16 mouse cellular contexts compared by ENCODE assay signal in the genomic region with DNA sequence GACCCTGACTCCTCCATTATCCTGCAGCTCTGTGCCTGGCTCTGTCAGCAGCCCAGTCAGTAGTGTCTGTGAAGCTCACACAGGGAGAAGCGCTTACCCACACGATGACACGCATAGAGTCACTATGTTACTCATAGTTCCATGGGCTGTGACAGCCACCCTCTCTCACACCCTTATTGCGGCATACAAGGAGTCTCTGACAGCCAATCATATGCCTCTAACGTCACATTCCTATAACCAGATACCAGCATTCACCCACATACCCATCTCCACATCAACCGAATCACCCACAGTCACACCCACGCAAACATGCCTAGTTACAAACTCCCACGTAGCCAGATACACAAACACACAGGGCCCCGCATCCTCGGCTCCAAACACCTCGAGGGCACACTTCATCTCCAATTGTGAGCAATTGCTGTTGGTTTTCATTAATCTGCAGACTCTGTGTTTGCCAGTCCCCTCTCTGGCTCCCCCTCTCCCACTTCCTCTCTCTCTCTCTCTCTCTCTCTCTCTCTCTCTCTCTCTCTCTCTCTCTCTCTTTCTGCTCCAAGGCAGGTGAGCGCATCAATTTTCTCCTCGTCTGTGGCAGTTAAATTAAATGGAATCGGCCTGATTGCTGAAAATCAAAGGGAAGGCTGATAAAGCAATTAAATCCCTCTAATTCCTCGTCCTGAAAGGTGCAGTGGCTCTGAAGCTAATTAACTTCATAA. TPM values are rescaled to one million over a fixed set of nuclear protein-coding genes. Genes with fewer than 3 reads are reported as not detected.
DNase-seq lines count a peak whose midpoint lies in the region; ATAC-seq and TF ChIP-seq lines count a peak whose summit lies in the region.
"Had no signal": no experiment of that assay in that cellular context is flagged by ENCODE, and none has a peak within 500 bp of the region (broad histone marks: within the 10 kb centered on the region; RNA-seq: fewer than 3 reads in every experiment).

No protein-coding gene starts in this region.

- no peak for DNase-seq in hindbrain, embryonic 14.5 days (ENCODE audit: low spot score)
- DNase-seq in hindbrain, embryonic 10.5 days (ENCODE audit: low spot score) = no peak
- peak; percentile 38 for DNase-seq in midbrain, postnatal 0 days (ENCODE audit: low spot score)
- DNase-seq in left cerebral cortex, postnatal 14 days (ENCODE audit: low spot score in 2 of 2) = no peak
- DNase-seq: cerebellum, postnatal 10 days; embryo, embryonic 11 days; heart, postnatal 4 days; lung, embryonic 14.5 days had no signal

- no peak overlapping the region for H3K9ac ChIP-seq in hindbrain, embryonic 14.5 days
- H3K9ac ChIP-seq in midbrain, postnatal 0 days (replicated peaks; ENCODE audit: low read length, poor library complexity, severe bottlenecking) = no peak overlapping the region
- no peak overlapping the region for H3K9ac ChIP-seq in midbrain, embryonic 15.5 days
- H3K9ac ChIP-seq in hindbrain, embryonic 16.5 days (ENCODE audit: low read depth, low read length) = no peak overlapping the region
- no peak overlapping the region for H3K9ac ChIP-seq in neural tube, embryonic 14.5 days (replicated peaks; ENCODE audit: low read depth, low read length)
- H3K9ac ChIP-seq: embryonic facial prominence, embryonic 15.5 days; heart, embryonic 13.5 days; liver, embryonic 12.5 days; lung, embryonic 14.5 days had no signal

- no peak overlapping the region for H3K4me2 ChIP-seq in hindbrain, embryonic 14.5 days (replicated peaks)
- no peak overlapping the region for H3K4me2 ChIP-seq in midbrain, postnatal 0 days (ENCODE audit: low read depth, low read length, poor library complexity, severe bottlenecking)
- H3K4me2 ChIP-seq in midbrain, embryonic 15.5 days = no peak overlapping the region
- H3K4me2 ChIP-seq in hindbrain, embryonic 16.5 days (ENCODE audit: low read length) = no peak overlapping the region
- no peak overlapping the region for H3K4me2 ChIP-seq in neural tube, embryonic 14.5 days (ENCODE audit: low read depth, low read length)
- H3K4me2 ChIP-seq: embryonic facial prominence, embryonic 15.5 days; heart, embryonic 13.5 days; liver, embryonic 12.5 days; lung, embryonic 14.5 days had no signal

- H3K36me3 ChIP-seq in hindbrain, embryonic 14.5 days (replicated peaks; ENCODE audit: control insufficient read depth, insufficient read depth) = no peaks in the 10 kb centered on the region
- H3K36me3 ChIP-seq in hindbrain, embryonic 10.5 days = no peaks in the 10 kb centered on the region
- no peaks in the 10 kb centered on the region for H3K36me3 ChIP-seq in midbrain, postnatal 0 days (ENCODE audit: insufficient read depth, low read length)
- no peaks in the 10 kb centered on the region for H3K36me3 ChIP-seq in midbrain, embryonic 15.5 days (replicated peaks)
- H3K36me3 ChIP-seq in hindbrain, embryonic 16.5 days (ENCODE audit: control insufficient read depth, insufficient read depth, low read length) = no peaks in the 10 kb centered on the region
- no peaks in the 10 kb centered on the region for H3K36me3 ChIP-seq in neural tube, embryonic 14.5 days (ENCODE audit: control insufficient read depth, insufficient read depth, low read length)
- H3K36me3 ChIP-seq: embryonic facial prominence, embryonic 15.5 days; forebrain, embryonic 10.5 days; heart, embryonic 13.5 days; liver, embryonic 12.5 days had no signal

- no peak overlapping the region for H3K4me3 ChIP-seq in hindbrain, embryonic 14.5 days (replicated peaks; ENCODE audit: low read length)
- no peak overlapping the region for H3K4me3 ChIP-seq in hindbrain, embryonic 10.5 days
- H3K4me3 ChIP-seq in midbrain, postnatal 0 days (ENCODE audit: low read depth, low read length) = no peak overlapping the region
- H3K4me3 ChIP-seq in midbrain, embryonic 15.5 days = no peak overlapping the region
- no peak overlapping the region for H3K4me3 ChIP-seq in hindbrain, embryonic 16.5 days (ENCODE audit: low read length)
- H3K4me3 ChIP-seq in neural tube, embryonic 14.5 days (ENCODE audit: low read depth, low read length) = no peak overlapping the region
- H3K4me3 ChIP-seq: embryonic facial prominence, embryonic 15.5 days; forebrain, embryonic 10.5 days; heart, embryonic 13.5 days; liver, embryonic 12.5 days had no signal

- H3K27ac ChIP-seq in hindbrain, embryonic 14.5 days = peak overlapping the region; percentile 69
- H3K27ac ChIP-seq in hindbrain, embryonic 10.5 days = no peak overlapping the region
- no peak overlapping the region; the same call in 1 of the 2 replicates for H3K27ac ChIP-seq in midbrain, postnatal 0 days (ENCODE audit: low read depth, low read length)
- no peak overlapping the region for H3K27ac ChIP-seq in midbrain, embryonic 15.5 days
- peak overlapping the region; percentile 42; the same call in 1 of the 2 replicates for H3K27ac ChIP-seq in hindbrain, embryonic 16.5 days (ENCODE audit: low read depth, low read length)
- peak overlapping the region; percentile 35 for H3K27ac ChIP-seq in neural tube, embryonic 14.5 days (ENCODE audit: low read depth, low read length)
- H3K27ac ChIP-seq: embryonic facial prominence, embryonic 15.5 days; forebrain, embryonic 10.5 days; heart, embryonic 13.5 days; liver, embryonic 12.5 days had no signal

- 0 out of 2 replicates have a peak, but pooled peaks cover 5% of the 10 kb centered on the region for H3K27me3 ChIP-seq in hindbrain, embryonic 14.5 days (ENCODE audit: control insufficient read depth, insufficient read depth, low read length)
- peaks cover 47% of the 10 kb centered on the region for H3K27me3 ChIP-seq in hindbrain, embryonic 10.5 days (ENCODE audit: insufficient read depth, poor library complexity, severe bottlenecking)
- H3K27me3 ChIP-seq in midbrain, postnatal 0 days (ENCODE audit: insufficient read depth, low read length) = peaks cover 3% of the 10 kb centered on the region; the same call in 1 of the 2 replicates
- peaks cover 14% of the 10 kb centered on the region for H3K27me3 ChIP-seq in midbrain, embryonic 15.5 days (replicated peaks)
- no peaks in the 10 kb centered on the region for H3K27me3 ChIP-seq in hindbrain, embryonic 16.5 days (replicated peaks; ENCODE audit: control insufficient read depth, insufficient read depth, low read length)
- H3K27me3 ChIP-seq in neural tube, embryonic 14.5 days (ENCODE audit: control insufficient read depth, insufficient read depth, low read length) = 0 out of 2 replicates have a peak, but pooled peaks cover 2% of the 10 kb centered on the region

- WGBS in hindbrain, embryonic 14.5 days = 57% methylated on average over 15 of the region's 15 CpGs
- 70% methylated on average over 15 of the region's 15 CpGs for WGBS in hindbrain, embryonic 10.5 days
- WGBS in midbrain, postnatal 0 days = 51% methylated on average over 15 of the region's 15 CpGs
- WGBS in midbrain, embryonic 15.5 days = 55% methylated on average over 15 of the region's 15 CpGs
- WGBS in hindbrain, embryonic 16.5 days = 54% methylated on average over 15 of the region's 15 CpGs
- 54% methylated on average over 15 of the region's 15 CpGs for WGBS in neural tube, embryonic 14.5 days

- intact Hi-C loops in left cerebral cortex, postnatal 14 days (cut with DNase I) = no loop called here

- no peak for TF ChIP-seq CTCF in midbrain, postnatal 0 days (IDR thresholded peaks at IDR 0.05)

- H3K4me1 ChIP-seq in hindbrain, embryonic 14.5 days (replicated peaks; ENCODE audit: control insufficient read depth, insufficient read depth, low read length) = peaks cover 6% of the 10 kb centered on the region; the same call in 1 of the 2 replicates
- 0 out of 2 replicates have a peak, but pooled peaks cover 3% of the 10 kb centered on the region for H3K4me1 ChIP-seq in hindbrain, embryonic 10.5 days (replicated peaks)
- H3K4me1 ChIP-seq in midbrain, postnatal 0 days (ENCODE audit: insufficient read depth, low read length) = no peaks in the 10 kb centered on the region
- peaks cover 2% of the 10 kb centered on the region; the same call in 1 of the 2 replicates for H3K4me1 ChIP-seq in midbrain, embryonic 15.5 days
- no peaks in the 10 kb centered on the region for H3K4me1 ChIP-seq in hindbrain, embryonic 16.5 days (ENCODE audit: control insufficient read depth, insufficient read depth, low read depth, low read length)
- 0 out of 2 replicates have a peak, but pooled peaks cover 4% of the 10 kb centered on the region for H3K4me1 ChIP-seq in neural tube, embryonic 14.5 days (ENCODE audit: control insufficient read depth, insufficient read depth, low read length)
- H3K4me1 ChIP-seq: embryonic facial prominence, embryonic 15.5 days; heart, embryonic 13.5 days; liver, embryonic 12.5 days had no signal

- no peaks in the 10 kb centered on the region for H3K9me3 ChIP-seq in hindbrain, embryonic 14.5 days (ENCODE audit: control insufficient read depth, low read length)
- H3K9me3 ChIP-seq in hindbrain, embryonic 10.5 days = no peaks in the 10 kb centered on the region
- no peaks in the 10 kb centered on the region for H3K9me3 ChIP-seq in midbrain, postnatal 0 days (ENCODE audit: low read length)
- H3K9me3 ChIP-seq in midbrain, embryonic 15.5 days = no peaks in the 10 kb centered on the region
- H3K9me3 ChIP-seq in hindbrain, embryonic 16.5 days (ENCODE audit: control insufficient read depth, low read length) = no peaks in the 10 kb centered on the region
- no peaks in the 10 kb centered on the region for H3K9me3 ChIP-seq in neural tube, embryonic 14.5 days (ENCODE audit: control insufficient read depth, low read length)
- H3K9me3 ChIP-seq: embryonic facial prominence, embryonic 15.5 days; forebrain, embryonic 10.5 days; heart, embryonic 13.5 days; liver, embryonic 12.5 days had no signal

- peak; percentile 51; the same call in 1 of the 2 replicates for ATAC-seq in hindbrain, embryonic 14.5 days (ENCODE audit: low FRiP score)
- ATAC-seq in midbrain, postnatal 0 days (ENCODE audit: low FRiP score) = no peak
- ATAC-seq in midbrain, embryonic 15.5 days (replicated peaks) = no peak
- ATAC-seq in hindbrain, embryonic 16.5 days = 0 out of 2 replicates have a peak, but pooled peaks have one; percentile 54
- 0 out of 2 replicates have a peak, but pooled peaks have one; percentile 34 for ATAC-seq in neural tube, embryonic 14.5 days (ENCODE audit: low read depth)
- ATAC-seq: intestine, postnatal 0 days; liver, embryonic 12.5 days had no signal

RNA-seq across cellular contexts. Expression of a gene that starts 56.6 kb away (rescaled TPM):
- polyA plus RNA-seq in hindbrain, embryonic 14.5 days (2014; fragmentation: Nextera tagmentation; extraction: Ambion mirVana) = 33.1 and 34.8 TPM in 2 replicates
- 28.1 and 39.3 TPM in 2 replicates for polyA plus RNA-seq in hindbrain, embryonic 10.5 days (2016; fragmentation: Nextera tagmentation; extraction: Ambion mirVana)
- total RNA-seq in midbrain, postnatal 0 days (2014; rRNA removed) = 26.8 and 43.3 TPM in 2 replicates
- polyA plus RNA-seq in midbrain, postnatal 0 days (2015; fragmentation: Nextera tagmentation; extraction: Ambion mirVana) = 20.9 and 22.6 TPM in 2 replicates
- polyA plus RNA-seq in midbrain, embryonic 15.5 days (2015; fragmentation: Nextera tagmentation; extraction: Ambion mirVana) = 27.8 and 33.0 TPM in 2 replicates
- polyA plus RNA-seq in hindbrain, embryonic 16.5 days (2015; fragmentation: Nextera tagmentation; extraction: Ambion mirVana) = 26.7 and 27.8 TPM in 2 replicates
- polyA plus RNA-seq in neural tube, embryonic 14.5 days (2014; fragmentation: Nextera tagmentation; extraction: Ambion mirVana) = 41.5 and 46.3 TPM in 2 replicates
- total RNA-seq in left cerebral cortex, postnatal 14 days (2021) = 10 to 100 TPM; 31.8 to 32.2 TPM

Comparison
In these comparisons a context has a peak if more than half of its experiments do, and no peak if none do; other contexts are left out.
1. H3K27ac ChIP-seq: peak in hindbrain, embryonic 14.5 days (single experiment), hindbrain, embryonic 16.5 days (single experiment) and neural tube, embryonic 14.5 days (single experiment); none in hindbrain, embryonic 10.5 days (single experiment), midbrain, postnatal 0 days (single experiment) and midbrain, embryonic 15.5 days (single experiment).
2. ATAC-seq: peak in hindbrain, embryonic 14.5 days (single experiment), hindbrain, embryonic 16.5 days (single experiment) and neural tube, embryonic 14.5 days (single experiment); none in midbrain, postnatal 0 days (single experiment) and midbrain, embryonic 15.5 days (single experiment).